Mouse (Mus musculus): ENCODE measurements at regions not wholly inside any gene's neighbourhood (a gene's known extent, or its start where the extent isn't known, plus 50 kb on each side); places are given as distances from the start of the nearest gene placed in this dataset.

GRCm38 (mm10) chr3:148559752-148560460 is 430.4 kb downstream of the Adgrl2 start:
- DNase-seq (ENCODE audit: low spot score in 2 of 2) = no peak

- DNase-seq (ENCODE audit: low spot score in 2 of 2) = no peak
These were observed 431.7 kb downstream of the Adgrl2 start for GRCm38 (mm10) chr3:148558592-148559157.

- no peak for DNase-seq (ENCODE audit: low spot score in 2 of 2)
These were observed 435.0 kb downstream of the Adgrl2 start for GRCm38 (mm10) chr3:148555324-148555723.

GRCm38 (mm10) chr3:148550716-148551115 is 439.6 kb downstream of the Adgrl2 start:
- DNase-seq (ENCODE audit: low spot score in 2 of 2) = no peak

GRCm38 (mm10) chr3:148544929-148545328 is 445.4 kb downstream of the Adgrl2 start:
- DNase-seq (ENCODE audit: low spot score in 2 of 2) = no peak

- no peak for DNase-seq (ENCODE audit: low spot score in 2 of 2)
These were observed 448.1 kb downstream of the Adgrl2 start for GRCm38 (mm10) chr3:148542217-148542616.

- DNase-seq (ENCODE audit: low spot score in 2 of 2) = no peak
These were observed 452.6 kb downstream of the Adgrl2 start for GRCm38 (mm10) chr3:148537669-148538271.

- no peak for DNase-seq (ENCODE audit: low spot score in 2 of 2)
These were observed 460.5 kb downstream of the Adgrl2 start for GRCm38 (mm10) chr3:148529893-148530292.

- no peak for DNase-seq (ENCODE audit: low spot score in 2 of 2)
These were observed 480.0 kb downstream of the Adgrl2 start for GRCm38 (mm10) chr3:148510381-148510780.

GRCm38 (mm10) chr3:148504928-148505327 is 485.4 kb downstream of the Adgrl2 start:
- no peak for DNase-seq (ENCODE audit: low spot score in 2 of 2)

GRCm38 (mm10) chr3:148503432-148503831 is 486.9 kb downstream of the Adgrl2 start:
- no peak for DNase-seq (ENCODE audit: low spot score in 2 of 2)

GRCm38 (mm10) chr3:148501801-148502200 is 488.6 kb downstream of the Adgrl2 start:
- no peak for DNase-seq (ENCODE audit: low spot score in 2 of 2)

- DNase-seq (ENCODE audit: low spot score in 2 of 2) = no peak
These were observed 493.7 kb downstream of the Adgrl2 start for GRCm38 (mm10) chr3:148496672-148497071.

GRCm38 (mm10) chr3:148491287-148491686 is 499.1 kb downstream of the Adgrl2 start:
- DNase-seq (ENCODE audit: low spot score in 2 of 2) = no peak

GRCm38 (mm10) chr3:148489201-148489600 is 501.2 kb downstream of the Adgrl2 start:
- DNase-seq (ENCODE audit: low spot score in 2 of 2) = no peak

- no peak for DNase-seq (ENCODE audit: low spot score in 2 of 2)
These were observed 502.4 kb downstream of the Adgrl2 start for GRCm38 (mm10) chr3:148487949-148488348.

GRCm38 (mm10) chr3:148475862-148476261 is 514.5 kb downstream of the Adgrl2 start:
- DNase-seq (ENCODE audit: low spot score in 2 of 2) = no peak

GRCm38 (mm10) chr3:148472943-148473444 is 517.4 kb downstream of the Adgrl2 start:
- DNase-seq (ENCODE audit: low spot score in 2 of 2) = no peak

- DNase-seq (ENCODE audit: low spot score in 2 of 2) = no peak
These were observed 524.9 kb downstream of the Adgrl2 start for GRCm38 (mm10) chr3:148465456-148465855.

GRCm38 (mm10) chr3:148462791-148463190 is 527.6 kb downstream of the Adgrl2 start:
- no peak for DNase-seq (ENCODE audit: low spot score in 2 of 2)

GRCm38 (mm10) chr3:148448888-148449287 is 541.5 kb downstream of the Adgrl2 start:
- DNase-seq (ENCODE audit: low spot score in 2 of 2) = no peak

GRCm38 (mm10) chr3:148448465-148448864 is 541.9 kb downstream of the Adgrl2 start:
- DNase-seq (ENCODE audit: low spot score in 2 of 2) = no peak

- no peak for DNase-seq (ENCODE audit: low spot score in 2 of 2)
These were observed 543.5 kb downstream of the Adgrl2 start for GRCm38 (mm10) chr3:148446845-148447244.

Measured in cerebellum, postnatal 4 days (tissue).